Mouse (Mus musculus) liver, embryonic 12.5 days (tissue): ENCODE measurements around the gene Ccr1. TPM values are rescaled to one million over a fixed set of nuclear protein-coding genes. Genes with fewer than 3 reads are reported as not detected.
A peak's percentile ranks its signal among the peaks of the same experiment; 100 is the strongest.
"Not testable (repeated sequence)": the region's sequence is repeated elsewhere in the genome, so short reads cannot be mapped to it uniquely, and the experiment has no call there.

Experiments
- ATAC-seq: fragments of 200-750 bp; cut with Nextera tagmentation; 2 replicates; pipeline ENCODE4 v1.8.0; 2017; ENCODE audit warnings: moderate number of reproducible peaks, mild to moderate bottlenecking, moderate library complexity
- H3K27ac ChIP-seq: fragments of 300-500 bp; sonication (generic); 2 replicates; pipeline ENCODE4 v1.5.1; 2016; ENCODE audit warnings: mild to moderate bottlenecking
- H3K27me3 ChIP-seq: fragments of 300-500 bp; sonication (generic); replicated peaks from 2 replicates; pipeline ENCODE4 v1.6.1; 2016; ENCODE audit warnings: mild to moderate bottlenecking, moderate library complexity
- H3K36me3 ChIP-seq: fragments of 300-500 bp; sonication (generic); 2 replicates; pipeline ENCODE4 v1.6.1; 2016; ENCODE audit warnings: mild to moderate bottlenecking, moderate library complexity
- H3K4me1 ChIP-seq: fragments of 300-500 bp; sonication (generic); 2 replicates; pipeline ENCODE4 v1.6.1; 2016
- H3K4me2 ChIP-seq: fragments of 300-500 bp; sonication (generic); 2 replicates; pipeline ENCODE4 v1.6.1; 2016; ENCODE audit warnings: mild to moderate bottlenecking, moderate library complexity
- H3K4me3 ChIP-seq: fragments of 300-500 bp; sonication (generic); 2 replicates; pipeline ENCODE4 v1.5.1; 2016; ENCODE audit warnings: mild to moderate bottlenecking, moderate library complexity
- H3K9ac ChIP-seq: fragments of 300-500 bp; sonication (generic); 2 replicates; pipeline ENCODE4 v1.6.1; 2016; ENCODE audit warnings: mild to moderate bottlenecking, moderate library complexity
- H3K9me3 ChIP-seq: fragments of 300-500 bp; sonication (generic); replicated peaks from 2 replicates; pipeline ENCODE4 v1.6.1; 2016; ENCODE audit warnings: mild to moderate bottlenecking, moderate library complexity
- WGBS: fragments of 180-500 bp; shearing (Covaris S2); methylation state at CpG from one replicate; pipeline ENCODE4 v1.1.7; 2016; ENCODE audit not compliant: insufficient replicate concordance; 5-methylcytosine and 5-hydroxymethylcytosine counted together
- polyA plus RNA-seq: library from polyadenylated mRNA; unstranded; fragments of >200 nt; fragmentation: Nextera tagmentation; extraction: Ambion mirVana; gene quantifications from 2 replicates; pipeline ENCODE4 v1.2.1, GENCODE M21; 2016

Gene Ccr1
- polyA plus RNA-seq, 1 experiment from 2014 or later: 1.4 TPM

- Histone ChIP-seq H3K36me3 (no peaks in the 10 kb centered on the region), H3K4me2 (peak overlapping the region; percentile 22; the same call in 1 of the 2 replicates), H3K27me3 (no peaks in the 10 kb centered on the region), H3K27ac (peak overlapping the region; percentile 61), H3K9me3 (no peaks in the 10 kb centered on the region), H3K9ac (peak overlapping the region; percentile 27; the same call in 1 of the 2 replicates), H3K4me1 (peaks cover 62% of the 10 kb centered on the region), H3K4me3 (no peak overlapping the region)
- ATAC-seq: peak; percentile 58
- 38% methylated on average over 6 of the region's 6 CpGs for WGBS
Observed at GRCm38 (mm10) chr9:123931761-123932700, 36.5 kb downstream of the Ccr1 start.

GRCm38 (mm10) chr9:123930926-123931325, 37.6 kb downstream of the Ccr1 start:
- H3K4me1 ChIP-seq: peaks cover 71% of the 10 kb centered on the region

DNA sequence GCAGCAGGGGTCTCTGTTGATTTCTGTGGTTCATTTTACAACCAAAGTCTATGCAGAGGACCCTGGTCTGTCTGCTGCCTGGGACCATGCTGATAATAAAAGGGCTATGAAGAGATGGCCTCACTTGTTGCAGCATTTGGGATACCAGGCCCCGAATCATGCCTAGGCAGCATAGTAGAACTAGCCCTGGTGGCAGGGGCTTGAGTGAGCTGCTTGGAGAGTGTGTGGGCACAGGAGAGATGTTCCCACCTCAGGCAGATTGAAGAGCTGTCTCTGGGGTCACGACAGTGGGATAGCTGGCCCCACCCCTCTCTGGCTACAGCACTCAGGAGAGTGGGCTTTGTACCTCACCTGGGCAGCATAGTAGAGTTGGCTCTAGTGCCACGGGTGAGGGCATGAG, 38.0 kb downstream of the Ccr1 start:
- H3K27ac ChIP-seq: peak overlapping the region; percentile 67
- ATAC-seq: no peak
- peaks cover 75% of the 10 kb centered on the region for H3K4me1 ChIP-seq
- no peaks in the 10 kb centered on the region for H3K27me3 ChIP-seq
- H3K4me3 ChIP-seq: no peak overlapping the region
- H3K36me3 ChIP-seq: no peaks in the 10 kb centered on the region
- no peak overlapping the region for H3K9ac ChIP-seq
- no peaks in the 10 kb centered on the region for H3K9me3 ChIP-seq
- no peak overlapping the region for H3K4me2 ChIP-seq
- WGBS: 44% methylated on average over 3 of the region's 3 CpGs

More at GRCm38 (mm10) chr9:123930926-123931325, 37.6 kb downstream of the Ccr1 start:
- H3K9me3 ChIP-seq: no peaks in the 10 kb centered on the region
- H3K9ac ChIP-seq: no peak overlapping the region
- peak overlapping the region; percentile 67 for H3K27ac ChIP-seq
- no peaks in the 10 kb centered on the region for H3K36me3 ChIP-seq
- no peak overlapping the region for H3K4me2 ChIP-seq
- no peak for ATAC-seq
- H3K27me3 ChIP-seq: no peaks in the 10 kb centered on the region
- 47% methylated on average over 3 of the region's 3 CpGs for WGBS
- no peak overlapping the region for H3K4me3 ChIP-seq

GRCm38 (mm10) chr9:123929936-123930335, 38.6 kb downstream of the Ccr1 start:
- no peak overlapping the region for H3K9ac ChIP-seq
- H3K27me3 ChIP-seq: no peaks in the 10 kb centered on the region
- H3K4me3 ChIP-seq: no peak overlapping the region
- no peak for ATAC-seq
- no peak overlapping the region for H3K4me2 ChIP-seq
- WGBS: 64% methylated on average over 4 of the region's 4 CpGs
- peak overlapping the region; percentile 67 for H3K27ac ChIP-seq
- H3K36me3 ChIP-seq: no peaks in the 10 kb centered on the region
- H3K4me1 ChIP-seq: peaks cover 78% of the 10 kb centered on the region
- H3K9me3 ChIP-seq: no peaks in the 10 kb centered on the region

GRCm38 (mm10) chr9:123928759-123929246, 39.7 kb downstream of the Ccr1 start:
- Histone ChIP-seq H3K27ac (peak overlapping the region; percentile 79), H3K27me3 (no peaks in the 10 kb centered on the region), H3K4me1 (peaks cover 87% of the 10 kb centered on the region), H3K4me2 (peak overlapping the region; percentile 61), H3K4me3 (peak overlapping the region; percentile 44), H3K9me3 (0 out of 2 replicates have a peak, but pooled peaks cover 3% of the 10 kb centered on the region), H3K36me3 (no peaks in the 10 kb centered on the region), H3K9ac (peak overlapping the region; percentile 65)
- ATAC-seq: peak; percentile 36; the same call in 1 of the 2 replicates
- WGBS: 7% methylated on average over 8 of the region's 8 CpGs

GRCm38 (mm10) chr9:123928118-123928758, 40.3 kb downstream of the Ccr1 start:
- H3K36me3 ChIP-seq: no peaks in the 10 kb centered on the region
- peaks cover 92% of the 10 kb centered on the region for H3K4me1 ChIP-seq
- 19% methylated on average over 12 of the region's 12 CpGs for WGBS
- no peak for ATAC-seq
- peak overlapping the region; percentile 61 for H3K4me2 ChIP-seq
- peak overlapping the region; percentile 65 for H3K9ac ChIP-seq
- H3K27ac ChIP-seq: peak overlapping the region; percentile 79
- no peaks in the 10 kb centered on the region for H3K27me3 ChIP-seq
- peak overlapping the region; percentile 44 for H3K4me3 ChIP-seq
- H3K9me3 ChIP-seq: 0 out of 2 replicates have a peak, but pooled peaks cover 3% of the 10 kb centered on the region

GRCm38 (mm10) chr9:123927281-123927960, 41.1 kb downstream of the Ccr1 start:
- peak overlapping the region; percentile 15 for H3K9ac ChIP-seq
- WGBS: 46% methylated on average over 16 of the region's 16 CpGs
- no peaks in the 10 kb centered on the region for H3K36me3 ChIP-seq
- H3K4me2 ChIP-seq: peak overlapping the region; percentile 61
- no peaks in the 10 kb centered on the region for H3K27me3 ChIP-seq
- ATAC-seq: no peak
- peak overlapping the region; percentile 79 for H3K27ac ChIP-seq
- peaks cover 87% of the 10 kb centered on the region for H3K4me1 ChIP-seq
- H3K9me3 ChIP-seq: 0 out of 2 replicates have a peak, but pooled peaks cover 3% of the 10 kb centered on the region
- peak overlapping the region; percentile 44; the same call in 1 of the 2 replicates for H3K4me3 ChIP-seq

- ATAC-seq, H3K27me3 ChIP-seq, H3K9me3 ChIP-seq, H3K36me3 ChIP-seq: not testable (repeated sequence)
- WGBS: 5% methylated on average over 5 of the region's 5 CpGs
- peak overlapping the region; percentile 0; the same call in 1 of the 2 replicates for H3K27ac ChIP-seq
- peak overlapping the region; percentile 65 for H3K4me3 ChIP-seq
- peak overlapping the region; percentile 90 for H3K4me2 ChIP-seq
- peak overlapping the region; percentile 60; the same call in 1 of the 2 replicates for H3K9ac ChIP-seq
- H3K4me1 ChIP-seq: peaks cover 73% of the 10 kb centered on the region
Observed at GRCm38 (mm10) chr9:123926041-123926440, 42.5 kb downstream of the Ccr1 start.

DNA sequence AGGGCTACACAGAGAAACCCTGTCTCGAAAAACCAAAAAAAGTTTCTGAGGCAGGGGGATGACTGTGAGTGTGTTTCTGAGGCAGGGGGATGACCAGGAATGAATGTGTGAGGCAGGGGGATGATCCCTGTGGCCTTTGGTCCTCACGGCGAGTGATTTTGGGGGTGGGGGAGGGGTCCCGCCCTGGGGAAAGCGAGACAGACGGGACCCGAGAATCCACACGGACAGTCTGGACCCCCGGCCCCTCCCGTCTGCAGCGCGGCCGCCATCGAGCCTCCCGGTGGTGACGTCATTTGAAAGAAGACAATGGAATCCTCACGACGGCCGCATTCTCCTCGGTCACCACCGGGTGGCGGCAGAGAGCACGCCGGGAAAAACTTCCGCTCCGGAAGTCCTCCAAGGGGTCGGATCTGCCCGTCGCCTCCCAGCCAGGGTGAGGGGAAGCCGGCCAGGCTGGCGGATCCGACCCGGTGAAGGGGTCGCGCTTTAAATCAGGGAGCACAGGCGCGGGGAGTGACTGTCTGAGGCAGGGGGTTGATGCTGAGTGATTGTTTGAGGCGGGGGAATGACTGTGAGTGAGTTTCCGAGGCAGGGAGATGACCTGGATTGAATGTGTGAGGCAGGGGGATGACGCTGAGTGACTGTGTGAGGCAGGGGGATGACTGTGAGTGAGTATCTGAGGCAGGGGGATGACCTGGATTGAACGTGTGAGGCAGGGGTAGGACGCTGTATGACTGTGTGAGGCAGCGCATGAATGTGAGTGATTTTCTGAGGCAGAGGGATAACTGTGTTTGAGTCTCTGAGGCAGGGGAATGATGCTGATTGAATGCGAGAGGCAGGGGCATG, 43.2 kb downstream of the Ccr1 start:
- peak overlapping the region; percentile 97 for H3K27ac ChIP-seq
- peak; percentile 66 for ATAC-seq
- peaks cover 66% of the 10 kb centered on the region for H3K4me1 ChIP-seq
- 0 out of 2 replicates have a peak, but pooled peaks cover 3% of the 10 kb centered on the region for H3K9me3 ChIP-seq
- H3K36me3 ChIP-seq: no peaks in the 10 kb centered on the region
- H3K4me2 ChIP-seq: peak overlapping the region; percentile 90
- WGBS: 5% methylated on average over 44 of the region's 44 CpGs
- H3K9ac ChIP-seq: peak overlapping the region; percentile 79
- peak overlapping the region; percentile 65 for H3K4me3 ChIP-seq
- no peaks in the 10 kb centered on the region for H3K27me3 ChIP-seq

DNA sequence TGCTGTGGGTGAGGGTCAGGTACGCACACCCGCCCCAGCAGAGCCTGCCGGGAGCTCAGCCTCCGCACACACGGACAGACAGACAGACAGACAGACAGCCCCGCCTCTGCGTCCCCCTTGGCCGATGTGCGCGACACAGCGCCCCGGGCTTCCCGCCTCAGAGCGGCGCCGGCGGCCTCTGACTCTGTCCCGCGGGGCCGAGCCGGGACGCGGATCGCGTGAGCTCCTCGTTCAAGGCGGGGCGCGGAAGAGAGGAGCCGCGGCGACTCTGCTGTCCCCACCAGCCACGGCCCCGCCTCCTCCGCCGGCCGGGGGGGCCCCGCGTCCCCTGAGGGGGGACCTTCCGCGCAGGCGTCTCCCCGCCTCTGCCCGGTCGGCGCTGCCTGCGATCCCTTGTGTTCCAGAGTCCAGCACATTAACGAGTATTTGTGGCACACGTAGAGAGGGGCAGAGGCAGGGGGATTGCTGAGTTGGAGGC, 43.9 kb downstream of the Ccr1 start:
- peak overlapping the region; percentile 65 for H3K4me3 ChIP-seq
- peak; percentile 83 for ATAC-seq
- H3K9ac ChIP-seq: peak overlapping the region; percentile 79
- peaks cover 59% of the 10 kb centered on the region for H3K4me1 ChIP-seq
- no peaks in the 10 kb centered on the region for H3K36me3 ChIP-seq
- H3K27me3 ChIP-seq: no peaks in the 10 kb centered on the region
- H3K4me2 ChIP-seq: peak overlapping the region; percentile 90
- H3K9me3 ChIP-seq: 0 out of 2 replicates have a peak, but pooled peaks cover 3% of the 10 kb centered on the region
- WGBS: under 1% methylated on average over 49 of the region's 49 CpGs
- H3K27ac ChIP-seq: peak overlapping the region; percentile 97
